Mouse (Mus musculus) layer of hippocampus, adult 2 months (tissue): Measurements from ENCODE around the gene Vmn2r44. TPM values are rescaled to one million over a fixed set of nuclear protein-coding genes. Genes with fewer than 3 reads are reported as not detected.
"Not testable (repeated sequence)": the region's sequence is repeated elsewhere in the genome, so short reads cannot be mapped to it uniquely, and the experiment has no call there.

ENCODE experiments used
- DNase-seq, 2 experiments: peaks; one replicate each; pipeline ENCODE4 v3.0.0; 2022; ENCODE audit warnings: low spot score in 2 of 2
- H3K27ac ChIP-seq: fragments of 200-600 bp; 2 replicates; pipeline ENCODE4 v1.8.1; 2022
- H3K4me3 ChIP-seq: fragments of 200-600 bp; 2 replicates; pipeline ENCODE4 v1.8.1; 2022; ENCODE audit warnings: mild to moderate bottlenecking
- long read RNA-seq, 2 experiments: library from polyadenylated mRNA; stranded (forward); transcript quantifications; one replicate each; pipeline ENCODE4 v2.0.0; 2021; ENCODE audit warnings: borderline mapping rate in 2 of 2
- total RNA-seq, 2 experiments: library from RNA; stranded (reverse); gene quantifications; 2 replicates each; pipeline ENCODE4 v1.2.3; 2021

Vmn2r44 gene
- not detected for total RNA-seq
- long read RNA-seq, experiment 1 = 0 reads
- long read RNA-seq, experiment 2 = 0 reads

DNA sequence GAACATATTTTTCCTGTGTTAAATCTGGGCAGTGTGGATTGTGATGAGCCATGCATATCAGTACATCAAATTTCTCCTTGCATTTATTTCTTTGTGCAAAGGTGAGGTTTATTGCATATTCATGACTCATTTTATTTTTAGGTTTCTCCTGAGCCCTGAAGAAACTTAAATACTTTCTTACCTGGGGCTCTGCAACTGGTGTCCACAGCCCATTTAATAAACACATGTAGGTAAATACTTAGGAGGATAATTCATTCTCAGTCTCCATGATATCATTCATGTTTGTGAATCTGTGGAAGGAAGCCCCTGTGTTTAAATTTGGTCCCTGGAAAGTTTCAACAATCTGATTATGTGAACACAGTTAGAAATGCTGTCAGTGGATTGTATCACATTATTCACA, at the start of gene Vmn2r44:
TSS of gene Vmn2r44 (minus strand) at position 101 of the 400 bp plus-strand sequence.
- H3K4me3 ChIP-seq, DNase-seq, H3K27ac ChIP-seq: not testable (repeated sequence)

DNA sequence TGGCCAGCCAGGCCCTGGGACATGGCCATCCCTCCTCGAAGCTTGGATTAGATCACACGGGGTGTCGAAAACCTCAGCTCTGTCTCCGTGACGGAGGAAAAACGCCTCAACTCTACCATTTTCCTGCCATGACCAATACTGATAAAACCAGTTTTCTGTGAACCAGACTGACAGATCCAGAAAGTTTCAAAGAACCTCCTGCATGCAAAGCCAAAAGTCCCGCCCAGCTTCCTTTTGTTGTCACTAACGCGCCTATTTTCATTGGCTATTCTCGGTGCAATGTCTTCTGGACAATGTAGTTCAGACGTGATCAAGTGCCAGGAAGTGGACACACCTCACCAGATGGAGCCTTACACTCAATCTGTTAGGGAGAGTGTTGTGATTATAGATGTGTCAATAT, 25.3 kb downstream of the Vmn2r44 start:
- DNase-seq, H3K27ac ChIP-seq, H3K4me3 ChIP-seq: not testable (repeated sequence)

Other genes with a start within 250 kb of the Vmn2r44 start
- gene Vmn2r41, start 221.7 kb downstream of the Vmn2r44 start, total RNA-seq = not detected
- gene Vmn2r42, start 183.0 kb downstream of the Vmn2r44 start, total RNA-seq = not detected
- not detected for gene Vmn2r43, start 122.7 kb downstream of the Vmn2r44 start, total RNA-seq
- not detected for gene Vmn2r45, start 105.7 kb upstream of the Vmn2r44 start, total RNA-seq